Mouse (Mus musculus): ENCODE measurements at regions not wholly inside any gene's neighbourhood (a gene's known extent, or its start where the extent isn't known, plus 50 kb on each side); places are given as distances from the start of the nearest gene placed in this dataset.

- no peak for DNase-seq
Observed at GRCm38 (mm10) chr5:64663766-64664165, 139.4 kb upstream of the Klf3 start.

- no peak for DNase-seq
Observed at GRCm38 (mm10) chr5:64665064-64665463, 138.1 kb upstream of the Klf3 start.

- no peak for DNase-seq
Observed at GRCm38 (mm10) chr5:64666256-64666655, 136.9 kb upstream of the Klf3 start.

GRCm38 (mm10) chr5:64667053-64667452, 136.1 kb upstream of the Klf3 start:
- no peak for DNase-seq

GRCm38 (mm10) chr5:64673861-64674260, 129.3 kb upstream of the Klf3 start:
- no peak for DNase-seq

- DNase-seq = no peak
Observed at GRCm38 (mm10) chr5:64676214-64676945, 126.8 kb upstream of the Klf3 start.

- DNase-seq = no peak
Observed at GRCm38 (mm10) chr5:64676946-64677588, 126.1 kb upstream of the Klf3 start.

GRCm38 (mm10) chr5:64678706-64679105, 124.5 kb upstream of the Klf3 start:
- no peak for DNase-seq

- DNase-seq = no peak
Observed at GRCm38 (mm10) chr5:64679996-64680625, 123.1 kb upstream of the Klf3 start.

GRCm38 (mm10) chr5:64681161-64681560, 122.0 kb upstream of the Klf3 start:
- DNase-seq = no peak

- no peak for DNase-seq
Observed at GRCm38 (mm10) chr5:64682326-64682845, 120.8 kb upstream of the Klf3 start.

GRCm38 (mm10) chr5:64683419-64683818, 119.8 kb upstream of the Klf3 start:
- DNase-seq = no peak

GRCm38 (mm10) chr5:64684275-64684674, 118.9 kb upstream of the Klf3 start:
- no peak for DNase-seq

- DNase-seq = no peak
Observed at GRCm38 (mm10) chr5:64690148-64690547, 113.0 kb upstream of the Klf3 start.

GRCm38 (mm10) chr5:64691406-64692100, 111.6 kb upstream of the Klf3 start:
- no peak for DNase-seq

- DNase-seq = no peak
Observed at GRCm38 (mm10) chr5:64692335-64692734, 110.9 kb upstream of the Klf3 start.

- no peak for DNase-seq
Observed at GRCm38 (mm10) chr5:64693616-64694015, 109.6 kb upstream of the Klf3 start.

- DNase-seq = no peak
Observed at GRCm38 (mm10) chr5:64694606-64695005, 108.6 kb upstream of the Klf3 start.

- DNase-seq = peak in 1 of 2 experiments; percentile 5
Observed at GRCm38 (mm10) chr5:64696099-64696498, 107.1 kb upstream of the Klf3 start.

- no peak for DNase-seq
Observed at GRCm38 (mm10) chr5:64697466-64697865, 105.7 kb upstream of the Klf3 start.

GRCm38 (mm10) chr5:64698458-64699116, 104.6 kb upstream of the Klf3 start:
- no peak for DNase-seq

- DNase-seq = no peak
Observed at GRCm38 (mm10) chr5:64700030-64700429, 103.2 kb upstream of the Klf3 start.
